Mouse (Mus musculus): ENCODE data around the gene Ubxn1. TPM values are rescaled to one million over a fixed set of nuclear protein-coding genes. Genes with fewer than 3 reads are reported as not detected.
"Not testable (repeated sequence)": the region's sequence is repeated elsewhere in the genome, so short reads cannot be mapped to it uniquely, and the experiment has no call there.

Gene Ubxn1
- 100 to 1,000 TPM; 112 to 125 TPM for total RNA-seq (2021)

DNA sequence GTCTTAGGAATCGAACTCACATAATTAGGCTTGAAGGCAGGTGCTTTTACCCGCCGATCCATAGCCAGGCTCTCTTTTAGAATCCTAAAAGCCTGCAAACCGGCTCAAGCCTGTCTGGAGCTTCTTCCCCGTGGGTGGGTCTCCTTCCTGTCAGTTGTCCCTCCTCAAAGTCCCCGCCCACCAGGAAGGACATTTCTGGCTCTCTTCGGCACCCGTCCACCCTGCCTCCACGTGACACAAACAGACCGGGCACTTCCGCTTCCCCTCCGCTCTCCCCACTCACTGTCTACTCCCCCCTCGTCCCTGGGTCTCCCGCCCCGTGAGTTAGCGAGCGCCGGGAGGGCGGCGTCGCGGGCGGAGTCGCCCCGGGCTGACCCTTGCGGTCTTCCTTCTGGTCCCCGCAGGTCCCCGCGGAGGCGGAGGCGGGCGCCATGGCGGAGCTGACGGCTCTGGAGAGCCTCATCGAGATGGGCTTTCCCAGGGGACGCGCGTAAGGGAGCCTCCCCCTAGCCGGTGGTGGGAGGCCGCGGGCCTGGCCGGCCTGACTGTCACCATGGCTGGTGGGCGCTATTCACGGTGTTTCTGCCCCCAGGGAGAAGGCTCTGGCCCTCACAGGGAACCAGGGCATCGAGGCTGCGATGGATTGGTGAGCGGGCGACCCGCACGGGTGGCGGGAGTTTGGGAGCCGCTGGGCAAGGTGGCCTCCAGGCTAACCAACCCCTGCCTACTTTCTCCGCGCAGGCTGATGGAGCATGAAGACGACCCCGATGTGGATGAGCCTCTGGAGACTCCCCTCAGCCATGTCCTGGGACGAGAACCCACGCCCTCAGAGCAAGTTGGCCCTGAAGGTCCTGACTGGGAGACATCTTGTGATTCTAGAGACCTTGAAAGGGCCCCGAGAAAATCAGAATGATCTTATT is at the start of gene Ubxn1:
Gene Ubxn1, plus strand, starts transcription at position 230 of the 920 bp plus-strand sequence.
- DNase-seq = peak; percentile 97

GRCm38 (mm10) chr19:8822696-8823095 is 48.6 kb upstream of the Ubxn1 start:
- no peak for DNase-seq

DNA sequence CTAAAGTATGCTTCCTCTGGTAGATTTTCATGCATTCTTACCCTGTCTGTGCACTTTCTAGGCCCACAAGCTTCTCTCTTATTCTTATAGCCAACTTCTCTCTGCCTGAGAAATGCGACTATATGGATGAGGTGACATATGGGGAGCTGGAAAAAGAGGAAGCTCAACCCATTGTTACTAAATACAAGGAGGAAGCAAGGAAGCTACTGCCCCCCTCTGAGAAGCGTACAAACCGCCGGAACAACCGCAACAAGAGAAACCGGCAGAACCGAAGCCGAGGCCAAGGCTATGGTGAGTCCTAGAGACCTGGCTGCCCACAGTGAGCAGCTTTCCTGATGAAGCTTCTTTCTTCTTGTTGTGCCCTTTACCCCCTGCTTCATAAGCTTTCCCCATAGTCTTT is 41.6 kb upstream of the Ubxn1 start, which contains the start of gene AC129217.1:
Gene AC129217.1, plus strand, starts transcription at position 114 of the 400 bp plus-strand sequence.
- no peak for DNase-seq

- DNase-seq = no peak
These were observed 40.6 kb upstream of the Ubxn1 start for GRCm38 (mm10) chr19:8830664-8831063.

- no peak for DNase-seq
These were observed 40.0 kb upstream of the Ubxn1 start for GRCm38 (mm10) chr19:8831262-8831661.

DNA sequence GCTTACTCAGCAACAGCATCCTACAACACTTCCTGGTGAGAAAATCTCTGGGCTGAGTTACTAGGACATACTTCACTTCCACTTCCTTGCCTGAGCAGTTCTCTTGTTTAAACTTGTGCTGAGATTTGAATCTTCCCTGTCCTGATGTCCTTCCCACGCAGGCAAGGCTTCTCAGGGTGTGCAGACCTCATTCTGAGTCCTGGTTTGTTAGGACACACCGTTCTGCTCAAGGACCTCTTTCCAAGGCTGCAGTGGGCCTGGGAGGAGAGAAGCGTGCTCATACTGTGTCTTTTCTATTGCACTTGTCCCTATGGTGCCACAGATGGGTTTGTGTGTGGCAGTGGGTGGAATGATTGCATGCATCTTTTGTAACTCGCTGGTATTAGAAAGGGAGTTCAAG is 38.3 kb upstream of the Ubxn1 start:
- no peak for DNase-seq

DNA sequence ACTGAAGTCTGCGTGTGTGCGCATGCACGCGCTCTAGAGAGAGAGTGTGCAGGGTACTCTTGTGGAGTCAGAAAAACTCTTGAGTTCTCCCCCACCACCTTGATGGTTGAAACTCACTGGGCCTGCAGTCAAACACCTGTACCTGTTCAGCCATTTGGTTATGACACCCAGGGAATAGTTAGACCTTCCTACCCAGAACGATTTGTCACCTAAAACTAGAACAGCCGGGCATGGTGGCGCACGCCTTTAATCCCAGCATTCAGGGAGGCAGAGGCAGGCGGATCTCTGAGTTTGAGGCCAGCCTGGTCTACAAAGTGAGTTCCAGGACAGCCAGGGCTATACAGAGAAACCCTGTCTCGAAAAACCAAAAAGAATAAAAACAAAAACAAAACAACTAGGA is 35.0 kb upstream of the Ubxn1 start:
- DNase-seq = not testable (repeated sequence)

GRCm38 (mm10) chr19:8837251-8837791 is 34.0 kb upstream of the Ubxn1 start, which contains the start of gene Bscl2:
Gene Bscl2, plus strand, starts transcription at chr19:8837467.
- peak; percentile 87 for DNase-seq

- peak; percentile 55 for DNase-seq
These were observed 33.1 kb upstream of the Ubxn1 start for GRCm38 (mm10) chr19:8838041-8838730.

DNA sequence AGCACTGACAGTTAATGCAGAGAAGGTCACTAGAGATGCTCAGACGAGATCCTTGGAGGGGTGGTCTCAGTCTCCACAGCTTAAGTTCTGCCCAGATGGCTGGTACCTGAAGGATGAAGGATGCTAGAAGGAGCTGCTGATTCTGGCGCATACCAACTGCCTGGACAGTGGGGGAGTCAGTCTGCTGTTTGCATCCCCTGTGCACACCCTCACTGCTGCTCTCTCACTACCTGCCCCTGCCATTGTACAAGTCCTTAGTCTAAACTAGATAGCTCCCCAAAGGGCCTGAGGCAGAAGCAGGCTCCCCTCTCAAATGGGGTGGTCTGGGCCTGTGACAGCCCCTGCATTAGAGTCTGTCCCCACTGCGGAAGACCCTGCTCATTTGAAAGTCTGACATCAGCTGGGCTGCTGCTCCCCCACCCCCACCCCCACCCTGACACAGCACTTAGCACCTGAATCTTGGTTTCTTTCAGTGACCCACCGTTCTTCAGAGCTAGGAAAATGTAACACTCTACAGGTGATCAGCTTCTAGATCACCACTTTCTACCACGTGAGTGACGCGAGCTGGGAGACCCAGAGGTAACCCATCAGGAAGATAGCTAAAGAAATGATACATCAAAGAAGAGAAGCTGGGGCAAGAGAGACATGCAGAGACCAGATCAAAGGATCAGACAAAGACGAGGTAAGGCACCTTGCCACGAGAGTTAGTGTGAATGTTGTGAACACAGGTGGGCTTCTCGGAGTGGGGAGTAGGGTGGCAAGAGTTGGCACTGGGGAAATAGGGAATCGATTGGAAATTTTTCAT is 32.0 kb upstream of the Ubxn1 start, which contains the start of gene Gng3:
Gene Gng3, minus strand, starts transcription at position 92 of the 805 bp plus-strand sequence.
- DNase-seq = no peak

DNA sequence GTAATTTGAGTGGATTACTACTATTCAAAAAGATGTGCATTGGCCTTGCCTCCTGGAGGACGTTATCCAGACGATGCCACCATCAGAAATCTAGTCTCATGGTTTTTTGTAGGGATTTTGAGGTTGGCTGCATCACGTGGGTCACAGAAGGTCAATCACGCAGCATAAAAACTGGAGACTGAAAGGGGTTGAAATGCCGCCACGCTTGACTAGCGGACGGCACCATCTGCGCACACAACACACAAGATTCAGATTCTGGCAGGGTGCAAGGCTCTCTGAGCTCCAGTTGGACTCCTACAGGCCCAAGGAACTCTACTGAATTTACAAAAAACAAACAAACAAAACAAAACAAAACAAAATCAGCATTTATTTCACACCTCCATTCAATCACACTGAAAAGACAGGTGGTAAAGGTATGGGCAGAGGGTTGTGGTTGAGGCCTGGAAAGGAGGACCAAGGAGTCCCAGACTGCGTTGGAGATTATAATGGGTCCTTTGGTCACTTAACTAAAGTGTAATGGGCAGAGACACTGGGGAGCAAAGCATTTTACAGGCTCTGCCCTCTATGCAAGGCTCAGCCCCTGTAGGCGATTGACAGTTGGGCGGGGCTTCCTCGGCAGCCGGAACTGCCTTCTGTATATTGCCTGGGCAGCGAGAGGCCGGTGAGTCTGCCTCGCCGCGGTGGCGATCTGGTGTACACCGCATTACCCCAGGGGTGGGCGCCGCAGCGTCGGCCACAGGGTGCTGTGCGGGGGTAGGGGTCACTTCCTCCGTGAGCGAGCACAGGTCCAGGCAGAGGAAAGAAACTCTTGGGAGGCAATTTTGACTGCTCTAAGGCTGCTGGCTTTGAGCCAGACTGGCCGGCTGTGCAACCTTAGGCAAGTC is 31.1 kb upstream of the Ubxn1 start:
- DNase-seq = peak; percentile 78

- no peak for DNase-seq
These were observed 30.3 kb upstream of the Ubxn1 start for GRCm38 (mm10) chr19:8841012-8841411.

DNA sequence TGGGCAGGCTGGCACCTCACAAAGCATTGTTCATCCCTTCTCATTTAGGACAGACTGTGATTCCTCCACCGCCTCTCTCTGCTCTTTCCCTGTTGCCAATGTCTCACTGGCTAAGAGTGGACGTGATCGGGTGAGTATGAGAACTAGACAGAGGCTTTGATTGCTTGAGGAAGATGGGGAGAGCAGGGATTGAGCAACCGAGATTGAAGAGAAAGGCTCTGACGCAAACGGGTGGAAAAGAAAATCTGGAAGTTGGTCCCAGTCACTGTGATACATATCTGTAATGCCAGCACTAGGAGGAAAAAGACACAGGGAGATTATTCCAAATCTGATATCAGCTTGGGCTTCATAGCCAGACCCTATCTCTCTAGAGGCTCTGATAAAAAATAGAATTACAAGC is 28.3 kb upstream of the Ubxn1 start:
- no peak for DNase-seq

- DNase-seq = peak; percentile 87
These were observed 26.7 kb upstream of the Ubxn1 start for GRCm38 (mm10) chr19:8844371-8845129.

DNA sequence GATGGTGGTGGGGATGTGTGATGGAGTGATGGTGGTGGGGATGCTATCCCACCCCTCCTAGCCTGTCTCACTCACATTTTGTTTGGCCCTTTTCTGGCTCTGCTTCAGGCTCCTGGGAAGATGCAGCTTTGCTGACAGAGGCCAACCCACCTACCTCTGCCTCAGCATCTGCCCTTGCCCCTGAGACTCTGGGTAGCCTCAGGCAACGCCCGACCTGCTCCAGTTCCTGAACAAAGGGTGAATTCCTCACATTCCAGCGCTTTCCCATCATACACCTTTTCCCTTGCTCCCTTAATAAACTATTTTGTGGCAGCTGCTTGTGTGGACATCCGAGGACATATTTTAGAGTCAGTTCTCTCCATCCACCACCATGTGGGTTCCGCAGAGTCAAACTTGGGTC is 22.9 kb upstream of the Ubxn1 start:
- DNase-seq = no peak

DNA sequence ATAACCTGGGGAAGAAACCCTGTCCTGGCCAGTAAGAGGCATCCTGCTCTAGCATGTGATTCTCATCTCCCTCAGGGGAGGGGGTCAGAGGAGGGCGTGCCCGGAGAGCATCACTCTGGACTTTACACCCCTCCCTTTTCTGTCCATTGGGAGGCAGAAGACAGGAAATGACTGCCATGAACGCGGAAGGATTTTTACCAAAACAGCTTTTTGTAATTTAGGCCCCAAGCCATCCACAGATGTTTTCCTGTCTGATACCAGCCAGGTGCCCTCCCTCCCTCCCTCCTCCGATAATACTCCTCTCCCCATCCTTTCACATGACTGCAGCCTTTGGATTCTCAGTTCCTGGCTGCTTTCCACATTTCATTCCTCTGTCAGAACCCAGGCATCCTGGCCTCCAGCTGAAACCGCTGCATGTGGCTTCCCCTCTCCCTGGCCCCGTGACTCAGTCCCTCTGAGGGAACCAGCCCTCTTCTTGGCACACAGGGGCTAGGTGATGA is 20.8 kb upstream of the Ubxn1 start, which contains the start of gene Lrrn4cl:
Gene Lrrn4cl, plus strand, starts transcription at position 367 of the 500 bp plus-strand sequence.
- peak; percentile 58 for DNase-seq

- DNase-seq = no peak
These were observed 19.7 kb upstream of the Ubxn1 start for GRCm38 (mm10) chr19:8851639-8852038.

- no peak for DNase-seq
These were observed 18.9 kb upstream of the Ubxn1 start for GRCm38 (mm10) chr19:8852236-8852928.

GRCm38 (mm10) chr19:8853117-8853516 is 18.2 kb upstream of the Ubxn1 start:
- no peak for DNase-seq
